Mouse (Mus musculus): Measurements from ENCODE around the gene Phrf1.

Gene Phrf1

DNA sequence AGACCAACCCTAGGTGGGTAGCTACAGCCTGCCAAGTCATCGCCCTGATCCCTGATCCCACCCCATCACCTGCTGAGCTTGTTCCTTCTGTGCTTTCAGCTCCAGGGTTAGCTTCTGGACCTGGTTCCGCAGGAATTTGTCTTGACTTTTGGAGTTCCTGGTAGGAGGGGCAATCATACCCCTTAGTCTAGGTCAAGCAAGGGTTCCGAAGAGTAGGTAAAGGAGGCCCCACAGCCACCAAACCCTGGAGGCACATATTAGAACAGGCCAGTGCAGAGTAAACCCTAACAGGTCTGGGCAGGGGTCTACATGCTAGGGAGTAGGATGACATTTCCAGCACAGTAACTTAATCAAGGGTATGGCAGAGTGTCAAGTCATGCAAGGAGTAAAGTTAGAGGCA, 15.5 kb upstream of the Phrf1 start:
- intact Hi-C loops (cut with DNase I): no loop called here

DNA sequence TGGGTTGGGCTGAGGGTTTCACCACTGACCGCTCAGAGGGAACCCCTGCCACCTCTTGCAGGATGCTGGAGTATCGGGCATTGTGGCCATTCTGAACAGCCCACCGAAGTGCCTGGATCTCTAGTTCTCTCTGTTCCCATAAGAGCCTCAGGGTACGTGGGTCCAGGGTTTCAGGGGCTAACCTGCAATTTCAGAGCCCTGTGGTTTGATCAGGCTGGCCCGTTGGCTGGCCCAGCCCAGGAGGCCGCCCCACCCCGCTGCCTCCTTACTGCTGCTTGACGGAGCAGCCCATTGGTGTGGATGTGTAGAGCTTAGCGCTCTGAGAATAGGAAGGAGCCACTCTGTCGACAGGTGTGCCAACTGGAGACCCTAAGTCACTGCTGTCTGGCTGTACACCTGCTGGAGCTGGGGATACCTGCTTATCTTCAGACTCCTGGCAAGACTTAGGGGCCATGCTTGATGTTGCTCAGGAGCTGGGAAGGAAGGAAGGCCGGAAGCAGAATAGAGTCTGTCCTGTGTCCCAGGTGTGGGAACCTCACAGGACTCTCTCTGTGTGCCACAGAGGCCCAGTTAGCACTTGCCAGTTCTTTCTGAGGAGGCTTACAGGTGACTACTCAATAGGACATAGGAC, 14.9 kb upstream of the Phrf1 start, which contains the start of gene Lmntd2:
Lmntd2 (minus strand) TSS at position 476 of the 631 bp plus-strand sequence.
- intact Hi-C loops (cut with DNase I): no loop called here

DNA sequence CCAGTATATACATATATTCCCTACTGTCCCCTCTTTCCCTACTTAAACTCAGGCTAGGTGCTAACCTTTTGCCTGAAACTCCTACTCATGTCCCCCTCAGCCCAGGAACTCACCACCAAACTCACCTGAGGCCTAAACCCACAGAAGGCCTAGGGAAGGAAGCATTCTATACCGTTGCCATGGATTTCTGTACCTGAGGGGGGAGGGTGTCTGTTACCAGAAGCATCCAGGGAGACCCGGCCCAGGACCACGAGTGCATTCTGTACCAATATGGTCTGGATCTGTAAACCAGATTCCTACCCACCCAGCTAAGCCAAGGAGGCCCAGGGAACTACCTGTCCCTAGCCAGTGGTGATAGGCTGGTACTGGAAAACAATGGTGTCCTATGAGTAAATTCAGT, 14.3 kb upstream of the Phrf1 start:
- intact Hi-C loops (cut with DNase I): no loop called here

DNA sequence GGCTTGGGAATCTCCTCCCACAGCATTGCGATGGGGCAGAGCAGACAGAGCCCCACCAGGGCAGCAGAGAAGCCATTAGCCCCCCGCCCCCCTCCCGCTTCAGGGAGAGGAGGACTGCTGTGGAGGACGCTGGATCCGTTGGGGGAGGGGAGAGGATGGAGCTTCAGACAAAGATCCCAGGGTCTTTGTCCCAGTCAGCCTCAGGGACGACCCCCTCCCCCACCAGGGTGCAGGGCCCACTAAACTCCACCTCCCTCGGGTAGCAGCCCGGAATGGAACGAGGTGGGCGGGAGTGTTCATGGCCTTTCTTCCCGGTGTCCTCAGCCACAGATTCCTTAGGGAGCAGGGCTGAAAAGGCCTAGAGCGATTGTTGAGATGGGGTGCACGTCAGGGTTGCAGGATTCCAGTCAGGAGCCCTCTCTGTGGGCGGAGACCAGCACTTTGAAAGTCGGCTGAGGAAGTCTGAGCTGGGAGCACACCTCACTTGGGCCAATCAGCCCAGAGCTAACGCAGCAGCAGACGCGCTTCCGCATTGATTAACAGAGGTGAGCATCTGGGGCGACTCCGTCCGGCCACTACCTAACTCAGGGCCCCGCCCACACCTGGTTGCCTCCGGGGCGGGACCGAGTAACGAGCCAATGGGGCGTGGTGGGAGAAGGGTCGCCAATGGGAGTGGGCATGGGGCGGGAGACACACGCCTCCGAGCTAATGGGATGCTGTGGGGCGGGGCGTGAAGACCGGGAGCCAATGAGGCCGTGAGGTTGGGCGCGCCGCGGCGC, 13.3 kb upstream of the Phrf1 start, which contains the start of gene Rassf7:
Rassf7 (plus strand) TSS at position 760 of the 779 bp plus-strand sequence.
- intact Hi-C loops (cut with DNase I): no loop called here

DNA sequence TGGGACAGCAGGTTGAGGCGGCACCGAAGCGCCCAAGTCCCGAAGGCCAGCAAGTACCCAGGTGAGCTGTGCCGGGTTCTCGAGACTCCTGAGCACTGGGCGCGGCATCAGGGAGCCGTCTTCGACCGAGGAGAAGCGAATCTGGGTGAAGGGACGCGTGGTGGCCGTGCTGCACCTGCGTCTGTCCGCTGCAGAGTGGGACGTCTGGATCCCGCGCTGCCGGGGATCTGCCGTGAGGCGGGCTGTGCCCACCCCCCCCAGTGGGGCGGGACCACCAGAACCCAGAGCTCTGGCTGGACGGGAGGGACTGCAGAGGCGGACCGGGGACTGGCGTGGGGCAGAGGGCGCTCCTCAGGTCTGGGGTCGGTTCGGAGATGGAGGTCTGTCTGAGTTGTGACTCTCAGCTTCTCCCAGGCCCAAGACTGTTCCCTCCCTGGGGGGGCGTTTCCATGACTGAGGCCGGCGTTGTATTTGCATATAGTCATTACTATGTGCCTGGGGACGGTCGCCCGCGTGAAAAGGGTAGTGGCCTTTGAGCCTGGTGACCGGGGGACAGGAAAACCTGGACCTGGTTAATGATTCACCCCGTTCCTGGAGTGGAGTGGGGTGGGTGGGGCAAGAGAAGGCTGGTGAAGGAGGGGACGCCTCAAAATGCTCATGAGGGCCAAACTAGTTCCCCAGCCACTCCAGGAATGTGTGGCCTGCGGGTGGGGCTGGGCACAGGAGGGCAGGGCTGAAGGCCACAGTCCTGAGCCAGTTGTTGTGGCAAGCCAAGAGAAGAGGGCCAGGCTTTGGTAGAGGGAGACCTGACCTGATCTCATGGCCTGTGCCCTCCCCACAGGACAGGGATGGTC, 12.5 kb upstream of the Phrf1 start:
- intact Hi-C loops (cut with DNase I): no loop called here

DNA sequence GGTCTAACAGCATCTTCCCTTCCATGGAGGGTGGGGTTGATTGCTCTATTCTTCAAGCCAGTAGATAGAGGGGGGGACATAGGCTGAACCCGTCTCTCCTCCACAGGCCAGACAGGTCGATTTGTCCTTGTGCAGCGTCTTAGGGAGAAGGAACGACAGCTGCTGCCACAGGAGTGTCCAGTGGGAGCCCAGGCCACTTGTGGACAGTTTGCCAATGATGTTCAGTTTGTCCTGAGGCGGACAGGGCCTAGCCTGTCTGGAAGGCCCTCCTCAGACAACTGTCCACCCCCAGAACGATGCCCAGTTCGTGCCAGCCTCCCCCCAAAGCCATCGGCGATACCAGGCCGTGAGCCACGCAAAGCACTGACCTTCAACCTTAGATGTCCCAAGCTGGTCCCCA, 11.7 kb upstream of the Phrf1 start:
- intact Hi-C loops (cut with DNase I): no loop called here

DNA sequence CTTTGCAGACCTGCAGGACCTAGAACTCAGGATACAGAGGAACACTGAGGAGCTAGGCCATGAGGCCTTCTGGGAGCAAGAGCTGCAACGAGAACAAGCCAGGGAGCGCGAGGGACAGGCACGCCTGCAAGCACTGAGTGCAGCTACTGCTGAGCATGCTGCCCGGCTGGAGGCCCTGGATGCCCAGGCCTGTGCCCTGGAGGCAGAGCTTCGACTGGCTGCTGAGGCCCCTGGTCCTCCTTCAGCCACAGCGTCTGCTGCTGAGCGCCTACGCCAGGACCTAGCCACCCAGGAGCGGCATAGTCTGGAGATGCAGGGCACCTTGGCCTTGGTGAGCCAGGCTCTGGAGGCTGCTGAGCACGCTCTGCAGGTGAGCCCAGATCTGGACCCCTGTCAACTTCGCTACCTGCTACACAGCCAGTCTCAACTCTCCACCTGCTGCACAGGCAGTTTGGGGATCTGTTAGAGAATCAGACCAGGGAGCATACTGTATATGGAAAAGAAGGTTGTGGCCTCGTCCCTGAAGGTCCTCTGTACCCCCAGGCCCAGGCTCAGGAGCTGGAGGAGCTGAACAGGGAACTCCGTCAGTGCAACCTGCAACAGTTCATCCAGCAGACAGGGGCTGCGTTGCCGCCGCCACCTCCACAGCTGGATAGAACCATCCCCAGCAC, 11.1 kb upstream of the Phrf1 start:
- intact Hi-C loops (cut with DNase I): no loop called here

DNA sequence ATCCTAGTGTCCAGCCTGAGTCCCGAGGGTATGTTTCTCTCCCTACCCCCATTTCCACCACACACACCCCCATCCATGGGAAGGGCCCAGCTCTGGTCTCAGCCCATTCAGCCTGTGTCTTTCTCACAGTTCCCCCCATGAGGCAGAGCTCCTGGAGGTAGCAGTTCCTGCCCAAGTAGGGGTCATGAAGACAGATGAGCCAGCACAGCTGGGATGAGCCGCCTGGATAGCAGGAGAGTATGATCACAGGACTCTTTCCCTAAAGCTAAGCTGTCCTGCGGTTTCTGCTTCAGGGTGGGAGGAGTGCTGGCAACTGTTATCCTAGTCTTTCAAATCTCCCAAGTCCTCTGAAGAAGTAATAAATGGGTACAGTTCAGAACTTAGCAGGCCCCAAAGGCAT, 10.4 kb upstream of the Phrf1 start:
- intact Hi-C loops (cut with DNase I): no loop called here

DNA sequence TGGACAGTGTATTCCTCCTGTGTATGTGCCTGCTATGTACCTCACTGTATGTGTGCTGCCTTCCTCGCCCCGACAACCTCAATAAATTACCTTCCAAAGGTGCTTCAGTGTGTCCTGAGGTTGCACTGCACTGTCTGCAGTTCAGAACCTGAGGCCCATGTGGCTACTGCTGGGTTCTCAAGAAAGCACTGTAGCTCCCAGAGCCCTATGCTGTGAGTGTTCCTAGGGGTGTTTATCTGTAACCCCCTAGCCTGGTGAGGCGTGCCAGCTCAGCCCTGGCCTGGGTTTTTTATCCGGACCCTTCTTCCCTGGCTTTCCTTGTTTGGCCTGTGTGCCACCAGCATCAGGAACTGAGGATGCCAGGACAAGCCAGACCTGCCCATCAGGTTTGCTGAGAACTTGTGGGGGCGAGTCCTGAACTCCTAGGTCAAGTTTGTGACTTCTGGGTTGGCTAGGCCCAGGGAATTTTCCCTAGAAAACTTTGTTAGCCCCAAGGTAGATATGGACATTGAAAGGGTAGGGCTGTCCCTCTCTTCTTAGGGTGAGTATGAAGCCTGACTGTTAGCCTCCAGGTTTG, 9.9 kb upstream of the Phrf1 start:
- intact Hi-C loops (cut with DNase I): no loop called here

DNA sequence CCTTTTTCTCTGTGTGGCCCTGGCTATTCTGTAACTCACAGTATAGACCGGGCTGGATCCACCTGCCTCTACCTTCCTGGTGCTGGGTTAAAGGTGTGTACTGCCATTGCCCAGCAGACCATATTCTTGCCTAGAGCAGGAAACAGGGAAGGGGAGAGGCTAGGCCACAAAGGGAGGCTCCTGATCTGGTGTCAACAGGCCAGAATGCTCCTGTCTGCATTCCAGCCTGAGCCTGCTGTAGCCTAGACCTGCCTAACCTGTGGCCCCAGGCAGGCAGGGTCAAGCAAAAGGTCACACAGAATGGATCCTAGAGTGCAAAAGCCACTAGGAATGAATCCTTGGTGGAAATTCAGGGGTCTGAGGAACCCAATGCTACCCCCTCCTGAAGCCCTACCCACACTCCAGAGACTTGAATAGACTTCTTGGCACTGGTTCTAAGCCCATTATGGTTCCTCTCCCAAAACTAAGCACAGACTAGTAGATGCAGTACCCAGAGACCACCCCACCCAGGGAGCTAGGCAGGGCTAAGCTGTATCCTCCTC, 9.0 kb upstream of the Phrf1 start:
- intact Hi-C loops (cut with DNase I): no loop called here

DNA sequence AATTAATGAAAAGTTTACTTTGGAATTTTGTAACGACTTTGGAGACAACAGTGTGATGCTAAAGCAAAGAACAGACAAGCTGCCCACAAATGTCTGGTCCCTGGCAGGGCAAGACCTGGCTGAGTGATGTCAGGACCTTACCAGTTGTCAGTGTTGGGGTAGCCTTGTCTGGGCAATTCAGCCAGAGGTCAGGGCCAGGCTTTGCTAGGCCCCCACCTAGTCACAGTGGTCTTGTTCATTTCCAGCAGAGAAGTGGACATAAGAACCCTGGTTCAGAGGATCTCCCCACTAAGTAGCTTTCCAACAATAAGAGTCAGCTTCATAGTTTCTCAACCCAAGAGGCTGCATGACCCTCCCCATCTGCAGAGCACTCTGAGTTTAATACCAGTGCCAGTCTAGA, 8.2 kb upstream of the Phrf1 start:
- intact Hi-C loops (cut with DNase I): no loop called here

DNA sequence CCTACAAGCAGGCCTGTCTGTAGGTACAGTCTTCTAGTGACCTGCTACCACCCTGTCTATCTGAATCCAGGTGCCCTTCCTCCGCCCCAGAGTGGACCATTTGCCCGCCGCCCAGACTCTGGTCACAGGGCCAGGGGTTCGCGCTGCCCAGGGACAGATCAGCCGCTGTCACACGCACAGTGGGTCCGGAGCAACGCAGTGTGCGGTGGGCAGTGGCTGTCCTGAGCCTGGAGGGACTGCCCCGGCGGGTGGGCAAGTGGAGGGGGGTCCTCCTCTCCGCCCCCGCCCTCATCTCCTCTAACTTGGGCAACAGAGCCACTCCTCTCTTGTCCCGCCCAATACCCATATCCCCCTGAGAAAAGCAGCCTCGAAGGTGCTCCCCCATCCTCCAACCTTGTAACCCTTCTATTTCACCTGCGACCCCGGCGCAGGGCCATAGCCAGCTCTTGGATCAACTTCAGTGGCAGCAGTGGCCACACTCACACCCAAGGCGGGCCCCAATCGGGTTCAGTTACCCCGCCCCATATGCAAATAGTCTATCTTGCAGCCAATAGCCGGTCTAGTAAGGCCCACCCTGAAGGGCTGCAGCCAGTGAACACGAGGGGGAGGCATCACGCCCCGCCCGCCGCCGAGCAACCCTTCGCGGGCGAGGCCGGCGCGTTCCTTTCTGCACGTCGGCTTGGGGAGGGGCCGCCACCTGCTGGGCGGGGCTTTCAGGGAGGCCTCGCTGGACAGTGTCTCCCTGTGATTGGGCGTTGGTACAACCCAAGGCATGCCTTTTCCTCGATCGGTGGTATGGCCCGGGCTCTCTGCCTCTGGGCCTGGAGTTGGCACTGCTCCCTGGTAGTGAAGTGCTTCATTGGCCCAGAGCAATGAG, 7.1 kb upstream of the Phrf1 start:
- intact Hi-C loops (cut with DNase I): no loop called here

DNA sequence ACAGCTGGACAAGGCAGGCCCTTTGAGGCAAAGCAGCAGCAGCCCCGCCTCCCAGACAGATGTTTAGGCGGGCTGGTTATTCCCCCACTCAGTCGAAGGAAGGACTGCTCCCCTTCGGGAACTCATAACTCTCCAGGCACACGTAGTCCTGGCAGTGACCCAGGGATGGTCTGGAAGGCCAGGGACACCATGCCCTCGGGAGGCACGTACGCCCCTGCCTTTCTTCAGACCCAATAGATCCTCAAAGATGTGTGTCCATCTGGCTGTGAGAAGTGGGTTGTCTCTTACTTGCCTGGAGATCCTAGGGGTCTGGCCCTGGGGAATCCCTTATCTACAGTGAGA, 6.5 kb upstream of the Phrf1 start:
- intact Hi-C loops (cut with DNase I): no loop called here

DNA sequence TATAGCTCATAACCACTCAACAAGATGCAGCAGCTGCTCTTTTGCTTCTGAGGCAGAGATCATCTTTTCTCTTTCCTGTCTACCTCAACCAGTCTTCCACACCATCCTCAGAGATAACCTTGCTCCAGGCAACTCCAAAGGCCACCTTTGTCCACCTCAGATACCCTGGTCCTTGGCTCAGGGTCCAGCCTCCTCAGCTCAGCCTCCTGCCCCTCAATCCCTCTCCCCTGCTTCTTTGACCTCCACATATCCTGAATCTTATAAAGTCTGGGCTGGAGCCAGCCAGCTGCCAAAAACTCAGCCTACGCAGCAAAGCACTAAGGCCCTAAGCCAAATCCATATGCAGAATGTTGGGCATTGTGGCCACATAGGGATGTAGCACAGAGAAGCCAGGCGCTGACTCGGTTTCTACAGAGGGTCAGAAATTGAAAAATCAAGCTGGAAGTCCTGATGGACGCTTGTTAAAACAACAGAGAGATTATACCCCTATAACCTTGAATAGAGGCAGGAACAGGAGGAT, 5.8 kb upstream of the Phrf1 start:
- intact Hi-C loops (cut with DNase I): no loop called here

DNA sequence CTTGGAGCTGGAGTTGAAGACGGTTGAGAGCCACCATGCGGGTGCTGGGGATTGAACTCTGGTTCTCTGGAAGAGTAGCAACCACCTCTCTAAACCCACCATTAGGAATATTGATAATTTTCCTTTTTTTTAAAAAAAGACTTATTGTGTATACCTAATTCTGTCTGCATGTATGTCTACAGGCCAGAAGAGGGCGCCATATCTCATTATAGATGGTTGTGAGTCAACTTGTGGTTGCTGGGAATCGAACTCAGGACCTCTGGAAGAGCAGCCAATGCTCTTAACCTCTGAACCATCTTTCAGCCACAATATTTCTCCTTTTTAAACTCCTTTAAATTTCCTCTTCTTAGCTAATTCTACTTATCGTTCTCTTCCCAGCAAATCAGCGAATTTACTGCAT, 2.0 kb upstream of the Phrf1 start:
- intact Hi-C loops (cut with DNase I): loop anchor here (5.0 kb wide), 1 partner anchor 136 kb away; no protein-coding TSS in a partner anchor

DNA sequence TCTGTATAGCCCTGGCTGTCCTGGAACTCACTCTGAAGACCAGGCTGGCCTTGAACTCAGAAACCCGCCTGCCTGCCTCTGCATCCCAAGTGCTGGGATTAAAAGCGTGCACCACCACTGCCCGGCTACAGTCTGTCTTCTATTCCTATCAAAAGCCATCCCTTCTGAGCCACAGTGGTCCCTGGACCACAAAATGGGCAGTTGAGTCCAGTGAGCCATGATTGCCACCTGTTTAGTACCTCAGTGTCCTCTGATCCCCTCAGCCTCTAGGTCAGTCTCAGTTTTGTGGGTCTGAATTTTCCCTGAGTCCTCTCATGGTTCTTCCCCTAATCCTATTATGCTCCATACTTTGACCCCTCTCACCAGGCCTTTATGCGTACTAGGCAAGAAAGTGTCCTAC, 788 bp upstream of the Phrf1 start:
- intact Hi-C loops (cut with DNase I): loop anchor here (5.0 kb wide), 1 partner anchor 135 kb away; no protein-coding TSS in a partner anchor

DNA sequence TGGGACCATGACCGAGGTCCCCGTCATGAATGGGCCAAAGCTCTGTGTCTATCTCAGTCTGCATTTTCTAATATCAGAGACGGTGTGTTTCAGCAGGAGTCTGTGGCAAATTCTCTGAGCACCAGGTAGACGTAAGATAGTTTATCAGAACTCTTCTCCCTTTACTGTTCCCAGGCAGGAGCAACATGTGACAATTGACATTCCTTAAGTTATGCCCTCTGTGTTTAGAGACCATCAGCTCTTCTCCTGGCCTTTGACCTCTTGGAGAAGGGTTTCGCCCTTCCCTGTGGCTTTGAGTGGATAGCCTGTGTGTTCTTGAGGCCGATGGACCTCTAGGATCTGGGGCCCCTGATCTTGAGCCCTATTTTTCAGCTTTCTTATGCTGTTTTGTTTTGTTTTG, 1.1 kb downstream of the Phrf1 start:
- intact Hi-C loops (cut with DNase I): loop anchor here (5.0 kb wide), 1 partner anchor 133 kb away; no protein-coding TSS in a partner anchor

DNA sequence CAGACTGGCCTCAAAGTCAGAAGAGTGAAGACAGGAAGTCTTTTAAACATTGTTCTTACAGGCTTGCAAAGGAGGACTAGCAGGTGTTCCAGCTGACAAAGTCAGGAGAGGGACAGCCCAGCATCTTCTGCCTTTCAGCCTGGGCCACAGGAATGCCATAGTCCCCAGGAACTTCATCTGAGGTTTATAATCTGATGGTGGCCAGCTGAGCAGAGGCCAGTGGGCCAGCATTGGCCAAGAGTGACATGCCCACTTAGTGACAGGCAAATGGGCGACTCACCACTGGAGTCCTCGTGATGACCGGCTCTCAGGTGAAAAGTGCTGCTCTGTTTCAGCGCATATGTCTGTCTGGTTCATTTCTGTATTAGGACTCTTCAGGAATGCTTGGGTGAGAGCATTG, 2.0 kb downstream of the Phrf1 start:
- intact Hi-C loops (cut with DNase I): no loop called here

DNA sequence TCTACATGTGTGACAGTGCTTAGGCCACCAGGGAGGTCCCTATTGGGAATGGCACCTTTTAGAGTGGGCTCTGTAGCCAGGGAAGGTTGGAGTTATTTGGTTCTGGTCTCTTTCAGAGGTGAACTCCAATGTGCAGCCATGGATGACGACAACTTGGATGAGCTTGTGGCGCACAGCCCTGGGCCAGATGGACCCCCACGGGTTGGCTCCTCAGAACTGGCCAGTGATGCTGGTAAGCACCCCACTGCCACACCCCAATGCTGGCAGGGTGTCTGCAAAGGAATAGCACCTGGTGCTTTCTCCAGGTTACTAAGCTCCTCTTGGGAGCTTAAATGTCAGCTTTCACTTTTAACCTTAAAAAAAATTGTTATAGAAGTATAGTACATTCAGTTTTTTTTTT, 2.5 kb downstream of the Phrf1 start:
- intact Hi-C loops (cut with DNase I): no loop called here

DNA sequence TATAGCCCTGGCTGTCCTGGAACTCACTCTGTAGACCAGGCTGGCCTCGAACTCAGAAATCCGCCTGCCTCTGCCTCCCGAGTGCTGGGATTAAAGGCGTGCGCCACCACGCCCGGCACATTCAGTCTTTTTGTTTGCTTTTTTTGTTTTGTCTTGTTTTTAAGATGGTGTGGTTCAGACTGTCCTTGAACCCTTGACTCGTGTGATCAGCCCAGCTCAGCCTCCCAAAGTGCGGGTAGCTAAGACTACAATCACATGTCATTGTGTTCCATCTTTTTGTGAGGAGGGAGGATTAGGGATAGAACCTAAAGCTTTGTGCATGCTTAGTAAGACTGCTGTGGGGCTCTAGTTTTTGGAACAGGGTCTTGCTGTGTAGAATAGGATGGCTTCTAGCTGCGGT, 3.0 kb downstream of the Phrf1 start:
- intact Hi-C loops (cut with DNase I): no loop called here

All from adrenal gland (tissue).